Mouse (Mus musculus) adrenal gland, postnatal 4 days (tissue): ENCODE results near the gene Nlrc4. TPM values are rescaled to one million over a fixed set of nuclear protein-coding genes. Genes with fewer than 3 reads are reported as not detected.

Experiments
- total RNA-seq, 2 experiments: library from RNA; stranded (reverse); gene quantifications; 2 replicates each; pipeline ENCODE4 v1.2.3; 2021

Gene Nlrc4
- total RNA-seq, 2 experiments from 2014 or later = 0.68 to 0.70 TPM

Other genes starting within 250 kb of the Nlrc4 start
- gene Memo1, start 163.6 kb downstream of the Nlrc4 start, total RNA-seq = 10 to 100 TPM; 88.3 to 94.1 TPM
- 100 to 1,000 TPM; 105 to 107 TPM for gene Dpy30, start 135.2 kb downstream of the Nlrc4 start, total RNA-seq
- gene Spast, start 120.2 kb downstream of the Nlrc4 start, total RNA-seq = 10 to 100 TPM; 38.2 to 39.0 TPM
- 10 to 100 TPM; 23.2 to 25.9 TPM for gene Slc30a6, start 63.5 kb downstream of the Nlrc4 start, total RNA-seq
- 100 to 1,000 TPM in 1 of 2 experiments, 10 to 100 TPM in 1; 99.8 to 100 TPM for gene Yipf4, start 30.4 kb upstream of the Nlrc4 start, total RNA-seq
- gene Birc6, start 69.2 kb upstream of the Nlrc4 start, total RNA-seq = 100 to 1,000 TPM; 107 to 129 TPM